Mouse (Mus musculus) hematopoietic stem cell, adult 5-6 weeks (primary cell): Measurements from ENCODE around the gene Gm11084. TPM values are rescaled to one million over a fixed set of nuclear protein-coding genes. Genes with fewer than 3 reads are reported as not detected.

Experiments used
- ATAC-seq, 2 experiments: fragments of 125-278 bp in 1 of 2; replicated peaks in 1 of 2; 2 replicates each; pipeline ENCODE4 v1.8.0; 2016 to 2017; ENCODE audit warnings: inconsistent platforms in 2 of 2, mild to moderate bottlenecking in 2 of 2, moderate number of reproducible peaks in 2 of 2, low read depth in 1 of 2, moderate TSS enrichment in 1 of 2; ENCODE audit not compliant: low FRiP score in 2 of 2, poor library complexity in 2 of 2, severe bottlenecking in 2 of 2, insufficient read depth in 1 of 2, low TSS enrichment in 1 of 2
- total RNA-seq: library from RNA; stranded (forward); fragments of 172-1452, 232-1000 nt; gene quantifications from 2 replicates; pipeline ENCODE4 v1.2.3, GENCODE M21; 2017

The Gm11084 gene
- total RNA-seq, 1 experiment from 2014 or later = not detected

- no peak for ATAC-seq
Observed at GRCm38 (mm10) chr2:72977272-72977671, 9.2 kb downstream of the Gm11084 start.

GRCm38 (mm10) chr2:72976036-72976435 is 10.5 kb downstream of the Gm11084 start:
- no peak for ATAC-seq

- no peak for ATAC-seq
Observed at GRCm38 (mm10) chr2:72970831-72971230, 15.7 kb downstream of the Gm11084 start.

GRCm38 (mm10) chr2:72970302-72970701 is 16.2 kb downstream of the Gm11084 start:
- peak; percentile 12 to 60; a peak in 1 of 4 replicates for ATAC-seq

GRCm38 (mm10) chr2:72968536-72968935 is 18.0 kb downstream of the Gm11084 start:
- ATAC-seq = no peak

- ATAC-seq = no peak
Observed at GRCm38 (mm10) chr2:72965450-72965849, 21.1 kb downstream of the Gm11084 start.

- no peak for ATAC-seq
Observed at GRCm38 (mm10) chr2:72956415-72956814, 30.1 kb downstream of the Gm11084 start.

- no peak for ATAC-seq
Observed at GRCm38 (mm10) chr2:72952979-72953378, 33.5 kb downstream of the Gm11084 start.

GRCm38 (mm10) chr2:72935937-72936336 is 50.6 kb downstream of the Gm11084 start:
- ATAC-seq = no peak

GRCm38 (mm10) chr2:72932186-72932585 is 54.3 kb downstream of the Gm11084 start:
- no peak for ATAC-seq

- no peak for ATAC-seq
Observed at GRCm38 (mm10) chr2:72924981-72925380, 61.5 kb downstream of the Gm11084 start.

Other genes starting within 250 kb of the Gm11084 start
- gene Sp3, start 6.3 kb downstream of the Gm11084 start, total RNA-seq = 160 and 167 TPM in 2 replicates
- 92.2 and 115 TPM in 2 replicates for gene Ola1, start 232.2 kb upstream of the Gm11084 start, total RNA-seq